Comparison of ENCODE assay signal across 9 mouse cellular contexts in the genomic region with DNA sequence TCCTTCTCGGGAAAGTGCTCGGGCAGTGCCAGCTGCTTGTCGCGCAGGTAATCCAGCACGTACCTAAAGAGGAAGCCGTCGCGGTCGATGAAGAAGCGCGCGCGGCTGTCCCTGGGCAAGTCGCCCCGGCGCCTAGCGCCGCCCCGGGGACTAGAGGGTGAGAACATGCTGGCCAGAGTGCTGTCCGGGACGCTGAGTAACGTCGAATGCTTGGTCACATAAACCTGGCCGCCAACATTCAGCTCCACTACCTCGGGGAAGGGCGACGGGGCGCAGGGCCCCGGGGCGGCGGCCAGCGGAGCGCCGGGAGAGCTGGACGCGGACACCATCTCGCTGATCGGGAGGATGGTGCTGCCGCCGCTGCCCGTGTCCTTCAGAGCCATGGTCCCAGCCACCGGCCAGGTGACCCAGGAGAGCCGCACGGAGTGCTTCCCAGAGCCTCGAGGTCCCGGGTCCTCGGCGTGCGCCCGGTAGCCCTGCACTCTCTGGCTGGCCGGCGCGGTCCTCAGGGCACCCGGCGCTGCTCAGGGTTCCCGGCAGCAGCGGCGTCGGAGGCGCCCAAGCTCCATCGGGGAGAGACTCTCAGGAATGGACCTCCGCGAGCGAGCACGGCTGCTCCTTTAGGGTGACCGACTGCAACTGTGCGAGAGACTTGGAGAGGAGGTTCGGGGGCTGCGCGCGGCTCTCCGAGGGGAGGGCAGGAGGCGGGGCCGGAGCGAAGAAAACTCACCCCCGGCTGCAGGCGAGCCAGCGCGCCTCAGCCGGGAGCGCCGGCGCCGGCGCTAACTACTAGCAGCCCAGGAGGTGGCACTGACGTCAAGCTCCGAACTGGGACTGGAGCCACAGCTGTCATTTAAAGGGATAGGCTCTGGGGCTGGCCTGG. TPM values are rescaled to one million over a fixed set of nuclear protein-coding genes. Genes with fewer than 3 reads are reported as not detected.
DNase-seq lines count a peak whose midpoint lies in the region; ATAC-seq lines count a peak whose summit lies in the region.
"Had no signal": no experiment of that assay in that cellular context is flagged by ENCODE, and none has a peak within 500 bp of the region (broad histone marks: within the 10 kb centered on the region; RNA-seq: fewer than 3 reads in every experiment).

A gene (minus strand): TSS at position 761 of the 883 bp plus-strand sequence.

- H3K9ac ChIP-seq in forebrain, embryonic 13.5 days, result peak within 1 kb of the TSS; percentile 75
- H3K9ac ChIP-seq in liver, embryonic 13.5 days, result no peak within 1 kb of the TSS
- H3K9ac ChIP-seq in neural tube, embryonic 14.5 days (replicated peaks; ENCODE audit: low read depth, low read length), result peak within 1 kb of the TSS; percentile 76

- H3K27ac ChIP-seq in forebrain, embryonic 13.5 days, result no peak within 1 kb of the TSS
- H3K27ac ChIP-seq in liver, embryonic 13.5 days, result no peak within 1 kb of the TSS
- peak within 1 kb of the TSS; percentile 69 for H3K27ac ChIP-seq in neural tube, embryonic 14.5 days (ENCODE audit: low read depth, low read length)

- no peaks in the 10 kb centered on the region for H3K9me3 ChIP-seq in forebrain, embryonic 13.5 days (replicated peaks)
- no peaks in the 10 kb centered on the region for H3K9me3 ChIP-seq in liver, embryonic 13.5 days (replicated peaks)
- H3K9me3 ChIP-seq in neural tube, embryonic 14.5 days (ENCODE audit: control insufficient read depth, low read length), result no peaks in the 10 kb centered on the region

- ATAC-seq in forebrain, embryonic 13.5 days, result peak; percentile 94
- ATAC-seq in liver, embryonic 13.5 days (ENCODE audit: low read depth), result peak; percentile 36; the same call in 1 of the 2 replicates
- peak; percentile 92 for ATAC-seq in neural tube, embryonic 14.5 days (ENCODE audit: low read depth)
- ATAC-seq in megakaryocyte-erythroid progenitor cell, adult 5-6 weeks (replicated peaks; ENCODE audit: low FRiP score, low TSS enrichment, poor library complexity, severe bottlenecking), result no peak

- DNase-seq in ES-CJ7 (ENCODE audit: low read depth, low spot score), result peak; percentile 78
- peak; percentile 78 for DNase-seq in cerebellum, adult 11 months
- DNase-seq in heart, postnatal 14 days, result peak; percentile 36 to 63
- DNase-seq in layer of hippocampus, adult 11-12 months (ENCODE audit: low spot score), result peak; percentile 52
- no peak for DNase-seq in liver, embryonic 13.5 days

- peak within 1 kb of the TSS; percentile 86 for H3K4me2 ChIP-seq in forebrain, embryonic 13.5 days
- peak within 1 kb of the TSS; percentile 52 for H3K4me2 ChIP-seq in liver, embryonic 13.5 days
- H3K4me2 ChIP-seq in neural tube, embryonic 14.5 days (ENCODE audit: low read depth, low read length), result peak within 1 kb of the TSS; percentile 84

- intact Hi-C loops in heart, postnatal 14 days (cut with DNase I), result loop anchor here (2.0 kb wide), 1 partner anchor 180 kb away; no protein-coding TSS in a partner anchor

- H3K4me3 ChIP-seq in forebrain, embryonic 13.5 days, result peak within 1 kb of the TSS; percentile 62
- peak within 1 kb of the TSS; percentile 37 for H3K4me3 ChIP-seq in liver, embryonic 13.5 days (replicated peaks)
- peak within 1 kb of the TSS; percentile 68 for H3K4me3 ChIP-seq in neural tube, embryonic 14.5 days (ENCODE audit: low read depth, low read length)

- peaks cover 23% of the 10 kb centered on the region for H3K27me3 ChIP-seq in forebrain, embryonic 13.5 days
- peaks cover 35% of the 10 kb centered on the region for H3K27me3 ChIP-seq in liver, embryonic 13.5 days
- H3K27me3 ChIP-seq in neural tube, embryonic 14.5 days (ENCODE audit: control insufficient read depth, insufficient read depth, low read length), result peaks cover 7% of the 10 kb centered on the region; the same call in 1 of the 2 replicates

- H3K4me1 ChIP-seq in forebrain, embryonic 13.5 days, result peaks cover 12% of the 10 kb centered on the region; the same call in 1 of the 2 replicates
- H3K4me1 ChIP-seq in liver, embryonic 13.5 days (replicated peaks), result no peaks in the 10 kb centered on the region
- no peaks in the 10 kb centered on the region; the same call in 1 of the 2 replicates for H3K4me1 ChIP-seq in neural tube, embryonic 14.5 days (ENCODE audit: control insufficient read depth, insufficient read depth, low read length)

- no peaks in the 10 kb centered on the region for H3K36me3 ChIP-seq in forebrain, embryonic 13.5 days (ENCODE audit: poor library complexity, severe bottlenecking)
- H3K36me3 ChIP-seq in liver, embryonic 13.5 days, result no peaks in the 10 kb centered on the region
- H3K36me3 ChIP-seq in neural tube, embryonic 14.5 days (ENCODE audit: control insufficient read depth, insufficient read depth, low read length), result no peaks in the 10 kb centered on the region

- WGBS in forebrain, embryonic 13.5 days, result under 1% methylated on average over 85 of the region's 87 CpGs
- WGBS in liver, embryonic 13.5 days (ENCODE audit: insufficient replicate concordance), result 1% methylated on average over 87 of the region's 87 CpGs
- WGBS in neural tube, embryonic 14.5 days, result under 1% methylated on average over 85 of the region's 87 CpGs

RNA-seq across cellular contexts. Expression of the gene that starts here (rescaled TPM):
- polyA plus RNA-seq in forebrain, embryonic 13.5 days (2015; fragmentation: Nextera tagmentation; extraction: Ambion mirVana), result 3.5 and 4.8 TPM in 2 replicates
- total RNA-seq in heart, postnatal 14 days (2021), result under 1 TPM; 0.33 to 0.44 TPM
- polyA plus RNA-seq in liver, embryonic 13.5 days (2015; fragmentation: Nextera tagmentation; extraction: Ambion mirVana), result 0.05 and 0.06 TPM in 2 replicates
- 34.6 and 35.8 TPM in 2 replicates for polyA plus RNA-seq in neural tube, embryonic 14.5 days (2014; fragmentation: Nextera tagmentation; extraction: Ambion mirVana)
- not detected in 2 replicates for total RNA-seq in megakaryocyte-erythroid progenitor cell, adult 5-6 weeks (2014; fragmentation: Nextera tagmentation)
- not detected in 2 replicates for total RNA-seq in megakaryocyte-erythroid progenitor cell, adult 5-6 weeks (2017)
- polyA plus RNA-seq: spleen, adult 2 months had no signal

Comparison
In these comparisons a context has a peak if more than half of its experiments do, and no peak if none do; other contexts are left out.
1. Peak in DNase-seq in heart, postnatal 14 days; RNA of the gene not detected or under 1 TPM.
2. Peak in ATAC-seq, H3K4me3 ChIP-seq and H3K4me2 ChIP-seq in liver, embryonic 13.5 days; RNA of the gene not detected or under 1 TPM.